Mouse (Mus musculus) CD4-positive, CD25-positive, alpha-beta regulatory T cell, adult 4 months (primary cell): ENCODE results near the gene Gm20696. TPM values are rescaled to one million over a fixed set of nuclear protein-coding genes. Genes with fewer than 3 reads are reported as not detected.

Experiments
- ATAC-seq: one replicate; pipeline ENCODE4 v1.8.0; 2017
- polyA plus RNA-seq, 2 experiments: library from polyadenylated mRNA; unstranded; fragments of 100-300 nt; shearing (Covaris generic); gene quantifications; one replicate each; pipeline ENCODE4 v1.2.1; 2017

Gene Gm20696
- polyA plus RNA-seq, 2 experiments from 2014 or later = 19.5 to 26.0 TPM

DNA sequence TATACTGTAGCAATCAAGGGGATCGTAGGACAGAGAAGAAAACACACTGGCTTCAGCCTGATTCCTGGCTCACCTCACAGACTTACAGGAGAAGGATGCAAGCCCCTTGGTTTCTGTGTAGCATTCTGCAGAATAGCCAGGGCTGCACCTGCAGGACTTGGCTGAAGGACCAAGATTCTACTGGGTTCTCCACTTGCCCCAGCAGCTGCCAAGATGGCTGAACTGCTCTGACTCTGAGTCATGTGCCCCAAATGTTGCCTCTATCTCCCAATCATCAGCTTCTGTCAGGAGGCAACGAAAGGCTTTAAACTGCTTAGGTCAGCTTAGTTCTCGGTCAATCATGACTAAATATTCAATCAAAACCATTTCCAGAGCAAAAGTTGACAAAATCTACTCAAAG, 42.1 kb downstream of the Gm20696 start:
- no peak for ATAC-seq

DNA sequence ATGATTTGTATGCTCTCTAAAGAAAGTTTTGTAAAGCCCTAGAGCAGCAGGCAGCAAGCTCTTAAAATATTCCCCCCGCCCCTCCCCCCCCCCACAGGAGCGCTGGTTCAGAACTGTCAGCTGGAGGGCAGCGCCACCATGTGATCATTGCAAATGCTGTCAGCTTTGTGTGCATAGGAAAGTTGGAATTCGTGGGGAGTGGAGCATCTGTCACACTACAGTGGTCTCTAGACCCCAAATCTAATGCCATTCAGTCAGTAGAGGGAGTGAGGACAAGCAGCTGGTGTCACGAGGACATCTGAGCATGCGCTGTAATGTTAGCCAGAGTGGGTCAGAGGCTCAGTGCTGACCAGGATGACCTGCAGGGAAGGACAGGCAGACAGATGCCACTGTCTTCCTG, 43.0 kb downstream of the Gm20696 start:
- ATAC-seq = no peak

DNA sequence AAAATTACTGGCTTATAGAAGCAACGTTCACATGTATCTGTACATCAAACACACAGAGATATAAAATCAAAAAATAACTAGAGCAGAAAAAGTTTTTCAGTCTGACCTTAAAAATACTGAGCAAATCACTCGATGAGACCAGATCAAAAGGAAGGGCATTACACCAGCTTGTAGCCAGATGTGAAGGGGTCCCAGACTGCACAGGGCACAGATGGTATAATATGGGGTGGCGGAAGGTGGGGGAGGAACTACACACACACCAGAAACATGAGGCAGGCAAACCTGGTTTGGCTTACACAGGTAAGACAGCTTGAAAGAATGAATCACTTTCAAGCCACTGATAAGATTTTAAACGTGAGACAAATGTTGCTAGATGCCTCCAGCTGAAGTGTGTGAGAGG, 45.4 kb downstream of the Gm20696 start:
- no peak for ATAC-seq

- ATAC-seq = no peak
Observed at GRCm38 (mm10) chr6:99620471-99620870, 46.1 kb downstream of the Gm20696 start.

DNA sequence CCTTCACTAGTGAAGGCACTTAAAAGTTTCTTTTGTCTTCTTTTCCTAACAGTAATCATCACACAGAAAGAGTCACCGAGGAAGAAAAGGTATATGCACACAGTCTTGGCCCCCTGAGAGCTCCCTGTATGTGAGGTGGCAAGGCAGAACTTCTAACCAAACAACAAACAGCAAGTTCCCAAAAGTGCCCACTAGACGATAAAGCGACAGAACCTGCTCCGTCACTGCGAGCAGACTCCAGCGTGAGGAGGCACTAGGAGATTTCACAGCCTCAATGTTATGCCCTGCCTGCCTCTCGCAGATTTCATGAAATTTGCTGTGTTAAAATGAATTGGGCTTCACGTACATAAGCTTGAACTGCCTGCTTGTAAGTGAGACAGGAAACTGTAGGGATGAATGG, 46.6 kb downstream of the Gm20696 start:
- no peak for ATAC-seq

DNA sequence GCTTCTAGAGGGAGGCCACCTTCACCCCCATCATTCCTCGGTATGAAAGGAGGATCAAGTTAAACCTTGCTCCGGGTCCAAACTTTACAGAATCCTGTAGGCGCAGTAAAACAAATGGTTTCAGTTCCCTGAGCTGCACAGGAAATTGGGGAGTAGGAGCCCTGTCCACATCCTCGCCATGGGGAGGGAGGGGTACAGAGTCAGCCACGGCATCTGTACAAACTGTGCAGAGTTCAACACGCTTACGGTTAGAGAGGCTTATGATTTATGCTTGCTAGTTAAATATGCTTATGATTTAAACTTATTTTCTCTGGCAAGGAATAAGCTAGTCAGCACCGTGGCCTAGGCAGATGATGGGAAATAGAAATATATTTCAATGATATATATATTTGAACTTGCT, 47.1 kb downstream of the Gm20696 start:
- ATAC-seq = no peak

DNA sequence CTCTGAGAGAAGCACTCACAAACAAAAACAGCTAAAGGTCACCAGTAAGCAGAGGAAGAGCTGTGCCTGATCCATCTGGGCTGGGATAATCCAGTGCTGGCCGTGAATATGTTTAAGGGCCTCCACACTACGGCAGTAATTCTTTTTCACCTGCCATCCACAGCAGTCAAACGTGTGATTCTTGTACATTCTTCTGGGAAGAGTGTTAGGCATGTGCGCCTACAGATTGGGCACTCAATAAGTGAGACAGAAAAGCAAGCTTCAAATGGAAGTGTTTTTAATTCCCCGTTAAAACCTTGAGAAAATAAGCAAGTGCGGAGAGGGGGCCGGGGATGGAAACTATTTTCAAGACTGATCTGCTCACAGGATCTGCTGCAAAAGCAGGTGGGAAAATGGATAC, 48.7 kb downstream of the Gm20696 start:
- ATAC-seq = no peak

DNA sequence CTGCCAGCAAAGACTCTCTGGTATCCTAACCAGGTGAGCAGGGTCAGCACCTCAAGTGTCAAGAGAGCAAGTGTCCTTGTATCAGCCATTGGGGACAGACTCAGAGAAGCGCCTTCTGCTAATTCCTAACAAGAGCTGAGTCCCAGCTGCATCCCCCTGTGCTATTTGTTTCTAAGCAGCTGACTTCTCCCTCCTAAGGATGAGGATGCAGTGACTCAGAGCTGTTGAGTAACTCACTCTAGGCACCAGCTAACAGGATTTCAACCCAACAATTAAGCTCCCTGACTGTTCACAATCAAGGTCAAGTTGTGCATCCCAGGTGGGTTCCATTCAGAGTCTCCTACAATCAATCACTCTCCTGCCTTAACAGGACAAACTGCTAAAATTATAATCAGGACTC, 49.2 kb downstream of the Gm20696 start:
- ATAC-seq = no peak

- no peak for ATAC-seq
Observed at GRCm38 (mm10) chr6:99615272-99615751, 51.3 kb downstream of the Gm20696 start.

GRCm38 (mm10) chr6:99614566-99615271, 51.9 kb downstream of the Gm20696 start:
- no peak for ATAC-seq

DNA sequence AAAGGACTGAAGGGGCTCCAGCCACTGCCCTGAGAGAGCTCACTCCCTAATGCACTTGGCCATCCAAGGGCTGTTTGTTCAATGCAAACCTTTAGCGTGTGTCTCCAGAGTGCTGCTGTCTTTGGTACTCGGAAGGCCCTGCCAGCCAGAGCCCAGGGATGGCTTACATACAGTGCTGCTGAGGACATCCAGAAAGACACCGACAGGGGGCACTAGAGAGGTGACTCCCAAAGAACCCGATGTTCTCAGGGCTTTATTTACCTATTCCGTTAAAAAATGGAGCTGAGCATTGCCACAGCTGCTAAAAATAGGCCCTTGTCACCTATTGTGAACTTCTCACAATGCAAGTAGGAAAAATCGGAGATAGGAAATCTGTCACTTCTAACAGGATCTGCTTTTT, 54.7 kb downstream of the Gm20696 start:
- ATAC-seq = no peak

DNA sequence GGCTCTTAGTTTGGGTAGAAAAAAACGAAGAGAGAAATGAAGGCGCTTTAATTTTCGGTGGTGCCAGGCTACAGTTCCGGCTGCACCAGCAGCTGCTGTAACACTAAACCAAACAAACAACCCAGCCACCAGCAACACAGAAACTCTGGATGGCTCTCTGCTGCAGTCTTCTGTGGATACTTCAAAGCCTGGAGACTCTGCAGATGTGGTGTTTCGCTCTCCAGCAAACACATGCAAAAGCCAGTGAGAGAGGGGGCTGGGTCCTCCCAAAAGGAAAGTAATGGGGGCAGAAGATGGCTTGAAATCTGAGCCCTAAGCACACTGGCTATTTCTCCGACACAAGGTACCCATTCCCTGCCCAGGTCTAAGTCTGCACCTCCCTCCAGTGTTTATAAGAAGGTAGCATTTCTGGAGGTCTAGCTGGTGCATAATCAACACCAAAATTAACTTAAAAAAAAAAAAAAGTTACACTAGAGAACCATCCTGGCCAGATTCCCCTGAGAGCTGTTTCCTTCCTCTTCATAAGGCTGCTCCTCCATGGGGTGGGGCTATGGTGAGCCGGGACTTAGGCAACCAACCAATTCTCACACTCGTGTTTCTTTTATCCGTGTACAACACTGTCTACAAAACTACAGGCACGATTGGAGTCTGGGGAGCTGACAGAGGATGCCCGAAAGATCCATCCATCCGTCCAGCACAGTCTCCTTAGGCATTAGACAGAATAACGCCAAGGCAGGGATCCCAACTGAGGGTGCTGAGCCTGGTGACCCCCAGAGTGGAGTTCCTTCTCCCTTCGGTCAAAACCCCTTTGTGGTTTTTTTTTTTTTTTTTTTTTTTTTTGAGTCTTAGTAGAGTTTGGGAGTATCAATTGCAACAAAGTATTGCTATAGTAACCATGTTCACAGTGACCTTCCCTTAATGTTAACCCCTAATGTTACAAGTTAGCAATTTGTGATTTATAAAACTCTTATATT, 55.9 kb downstream of the Gm20696 start:
- no peak for ATAC-seq

- no peak for ATAC-seq
Observed at GRCm38 (mm10) chr6:99606079-99606478, 60.5 kb downstream of the Gm20696 start.

- no peak for ATAC-seq
Observed at GRCm38 (mm10) chr6:99604758-99605157, 61.8 kb downstream of the Gm20696 start.

- ATAC-seq = no peak
Observed at GRCm38 (mm10) chr6:99602434-99602833, 64.2 kb downstream of the Gm20696 start.

DNA sequence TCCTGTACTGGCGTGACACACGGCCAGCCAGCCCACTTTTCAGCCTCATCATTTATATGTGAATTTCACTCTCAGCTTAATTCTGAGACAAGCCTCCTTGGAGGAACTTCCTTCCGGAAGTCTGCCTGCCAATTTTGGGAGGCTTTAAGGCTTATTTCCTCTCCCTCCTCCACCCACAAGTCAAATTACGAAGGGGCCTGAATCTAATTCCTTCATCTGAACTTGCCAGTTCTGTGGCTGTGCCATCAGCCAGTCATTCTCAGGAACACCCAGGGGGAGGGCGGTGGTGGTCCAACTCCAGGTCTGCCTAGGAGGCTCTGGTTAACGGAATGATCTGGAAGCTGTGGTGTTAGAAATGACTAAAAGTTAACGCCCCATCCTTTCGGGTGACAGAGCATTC, 65.7 kb downstream of the Gm20696 start:
- no peak for ATAC-seq

GRCm38 (mm10) chr6:99600168-99600793, 66.3 kb downstream of the Gm20696 start:
- peak; percentile 61 for ATAC-seq

GRCm38 (mm10) chr6:99599651-99600050, 66.9 kb downstream of the Gm20696 start:
- ATAC-seq = no peak

DNA sequence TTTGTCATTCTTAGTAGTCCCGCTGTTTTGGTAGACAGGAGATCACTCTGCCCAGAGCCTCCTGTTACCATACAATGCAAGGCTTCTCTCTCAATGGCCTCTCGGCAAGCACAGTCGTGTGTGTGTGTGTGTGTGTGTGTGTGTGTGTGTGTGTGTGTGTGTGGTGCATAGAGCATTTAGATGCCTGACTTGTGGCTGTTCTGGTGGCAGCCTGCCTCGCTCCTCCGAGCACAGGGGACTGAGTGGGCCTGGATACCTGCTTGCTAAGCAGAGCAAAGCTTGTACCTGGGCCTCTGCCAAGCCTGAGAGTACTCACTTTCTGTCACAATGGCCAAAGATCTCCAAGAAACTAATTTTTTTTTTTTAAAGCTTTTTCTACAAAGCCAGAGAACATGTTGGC, 67.4 kb downstream of the Gm20696 start:
- no peak for ATAC-seq

DNA sequence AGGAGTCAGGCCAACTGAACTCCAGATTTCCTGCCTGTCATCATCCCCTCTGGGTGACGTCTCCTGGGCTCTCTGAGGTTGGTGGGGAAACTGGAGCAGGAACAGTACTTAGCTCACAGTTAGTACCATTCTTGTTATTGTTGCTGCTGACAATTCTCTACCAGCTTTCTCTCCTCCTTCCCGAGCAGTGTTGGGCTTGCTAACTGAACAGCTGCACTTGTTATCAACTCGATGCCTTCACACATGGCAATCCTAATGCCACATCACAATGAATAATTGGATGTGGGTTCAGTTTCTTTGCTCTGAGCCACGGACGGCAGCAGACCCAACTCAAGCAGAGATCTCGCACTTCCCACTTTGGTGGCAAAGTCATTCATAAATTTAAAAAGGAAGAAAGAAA, 89.6 kb downstream of the Gm20696 start:
- ATAC-seq = no peak

- no peak for ATAC-seq
Observed at GRCm38 (mm10) chr6:99575633-99576032, 91.0 kb downstream of the Gm20696 start.

DNA sequence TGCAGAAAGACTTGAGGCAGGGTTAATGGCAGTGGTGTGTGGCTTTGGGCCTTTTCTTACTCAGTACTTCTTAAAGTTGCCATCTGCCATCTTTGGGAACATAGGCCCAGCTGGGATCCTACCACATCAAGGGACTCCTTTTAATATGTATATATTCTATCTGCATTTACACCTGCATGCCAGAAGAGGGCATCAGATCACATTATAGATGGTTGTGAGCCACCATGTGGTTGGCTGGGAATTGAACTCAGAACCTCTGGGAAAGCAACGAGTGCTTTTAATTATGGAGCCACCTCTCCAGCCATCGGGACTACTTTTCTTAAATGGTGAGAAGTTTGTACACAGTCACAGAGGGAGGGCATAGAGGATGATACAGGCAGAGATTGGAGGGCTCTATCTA, 93.3 kb downstream of the Gm20696 start:
- ATAC-seq = no peak

DNA sequence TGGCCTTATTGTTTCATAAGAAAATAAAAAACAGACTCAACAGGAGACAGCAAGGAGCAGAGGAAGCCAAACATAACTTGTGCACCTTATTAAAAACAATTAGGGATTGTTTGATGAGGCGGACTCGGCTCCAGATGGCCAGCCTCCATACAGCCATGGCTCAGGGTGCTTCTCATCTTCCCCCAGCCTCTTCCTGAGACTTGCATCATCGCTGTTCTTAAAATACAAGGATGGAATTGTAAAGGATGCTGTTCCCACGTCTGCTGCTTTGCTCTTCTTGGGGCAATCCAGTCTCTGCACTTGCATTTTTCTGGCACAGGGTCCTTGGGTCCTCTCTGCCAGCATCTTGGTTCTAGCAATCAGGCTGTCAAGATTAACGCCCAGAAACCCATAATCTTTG, 94.5 kb downstream of the Gm20696 start:
- ATAC-seq = no peak
